Mouse (Mus musculus): ENCODE data around the gene Esm1.

The Esm1 gene

DNA sequence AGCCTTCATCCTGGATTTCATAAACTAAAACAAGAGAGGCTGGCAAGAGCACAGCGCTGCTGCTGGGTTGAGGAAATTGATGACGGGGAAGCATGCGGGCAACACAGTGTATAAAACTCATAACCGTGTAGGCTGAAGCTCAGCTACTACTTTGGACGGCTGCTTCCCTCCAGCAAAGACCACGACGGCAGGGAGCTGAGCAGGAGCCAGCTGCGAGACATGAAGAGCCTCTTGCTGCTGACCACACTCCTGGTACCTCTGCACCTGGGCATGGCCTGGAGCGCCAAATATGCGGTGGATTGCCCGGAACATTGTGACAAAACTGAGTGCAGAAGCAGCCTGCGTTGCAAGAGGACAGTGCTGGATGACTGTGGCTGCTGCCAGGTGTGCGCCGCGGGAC lies at the start of gene Esm1:
Esm1 (plus strand) TSS at position 36 of the 400 bp plus-strand sequence.
- no peak for DNase-seq (ENCODE audit: low spot score in 2 of 2)

GRCm38 (mm10) chr13:113164252-113165005 lies 45.0 kb upstream of the Esm1 start:
- DNase-seq (ENCODE audit: low spot score in 2 of 2) = no peak

- DNase-seq (ENCODE audit: low spot score in 2 of 2) = no peak
Observed at GRCm38 (mm10) chr13:113168018-113168534, 41.4 kb upstream of the Esm1 start.

- DNase-seq (ENCODE audit: low spot score in 2 of 2) = no peak
Observed at GRCm38 (mm10) chr13:113170256-113170655, 39.2 kb upstream of the Esm1 start.

DNA sequence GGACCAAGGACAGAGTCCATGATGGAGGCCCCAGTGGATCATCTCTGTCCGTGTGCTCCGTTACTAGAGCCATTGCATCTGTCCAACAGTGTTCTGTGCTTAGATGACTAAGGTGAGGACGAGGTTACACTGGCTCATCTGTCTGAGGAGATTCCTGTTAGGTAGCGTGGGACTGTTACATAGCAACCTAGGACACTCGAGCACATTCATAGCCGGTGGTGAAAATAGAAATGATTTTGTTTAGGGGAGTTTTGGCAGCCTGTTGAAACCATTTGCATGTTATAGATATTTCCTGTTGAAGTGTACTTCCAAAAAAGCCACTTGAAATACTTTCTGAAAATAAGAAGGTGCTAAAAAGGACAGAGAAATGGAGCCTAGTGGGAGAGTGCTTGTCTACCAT lies 35.3 kb upstream of the Esm1 start:
- DNase-seq (ENCODE audit: low spot score in 2 of 2) = no peak

- no peak for DNase-seq (ENCODE audit: low spot score in 2 of 2)
Observed at GRCm38 (mm10) chr13:113183310-113183709, 26.1 kb upstream of the Esm1 start.

- DNase-seq (ENCODE audit: low spot score in 2 of 2) = no peak
Observed at GRCm38 (mm10) chr13:113183720-113184119, 25.7 kb upstream of the Esm1 start.

DNA sequence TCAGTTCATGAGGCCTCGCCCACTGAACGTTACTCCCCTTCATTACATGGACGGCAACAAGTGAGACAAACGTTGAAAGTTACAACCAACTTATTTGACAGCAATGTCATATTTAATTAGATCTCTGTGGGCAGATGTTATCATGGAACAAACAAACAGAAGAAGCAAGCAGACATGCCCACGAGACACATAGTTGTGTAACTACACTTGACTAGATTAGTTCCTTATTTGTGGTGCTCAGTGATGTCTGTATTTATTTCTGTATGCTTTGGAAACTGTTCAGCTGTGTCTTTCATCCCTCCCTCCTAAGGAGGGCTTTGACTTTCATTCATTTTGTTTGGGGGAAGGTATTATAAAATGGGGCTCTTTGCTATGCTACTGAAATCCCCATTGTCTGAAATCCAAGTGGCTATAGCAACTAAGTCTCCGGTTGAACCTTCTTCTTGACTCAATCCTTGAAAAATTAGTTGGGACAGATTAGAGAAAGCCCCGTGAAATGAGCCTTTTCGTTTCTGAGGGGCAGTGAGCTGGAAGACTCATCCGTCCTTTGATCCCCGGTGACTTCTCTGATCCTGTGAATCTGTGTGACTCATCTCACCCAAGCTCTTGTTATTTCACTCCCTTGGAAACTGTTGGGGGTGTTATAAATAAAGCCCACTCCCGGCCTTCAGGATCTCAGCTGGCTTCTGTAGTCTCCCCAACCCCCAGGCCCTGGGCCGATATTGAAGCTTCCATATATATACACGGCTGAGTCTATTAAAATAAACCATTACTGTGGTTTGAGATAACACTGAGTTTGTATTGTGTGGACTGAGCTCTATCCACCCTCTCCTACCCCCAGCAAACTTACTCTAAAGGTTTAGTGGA lies 12.4 kb upstream of the Esm1 start:
- DNase-seq (ENCODE audit: low spot score in 2 of 2) = no peak

GRCm38 (mm10) chr13:113197872-113198502 lies 11.5 kb upstream of the Esm1 start:
- no peak for DNase-seq (ENCODE audit: low spot score in 2 of 2)

GRCm38 (mm10) chr13:113199331-113199730 lies 10.1 kb upstream of the Esm1 start:
- DNase-seq (ENCODE audit: low spot score in 2 of 2) = no peak

DNA sequence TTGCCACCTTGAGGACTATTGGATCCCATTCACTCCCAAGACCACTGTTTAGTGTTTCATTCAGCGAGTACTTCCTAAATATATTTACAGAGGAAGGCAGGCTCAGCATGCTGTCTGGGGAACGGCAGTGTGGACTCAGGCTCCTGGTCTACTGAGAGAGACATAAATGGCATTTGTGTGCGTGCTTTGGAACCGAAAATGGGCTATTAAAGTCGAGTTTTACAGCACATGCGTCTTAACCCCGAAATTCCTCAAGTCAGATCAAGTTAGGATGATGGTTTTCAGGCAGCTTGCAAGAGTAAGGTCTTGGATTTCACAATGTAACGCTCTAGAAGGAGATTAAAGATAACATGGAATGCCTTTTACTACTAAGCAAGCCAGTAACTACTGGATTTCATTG lies 8.7 kb upstream of the Esm1 start:
- no peak for DNase-seq (ENCODE audit: low spot score in 2 of 2)

DNA sequence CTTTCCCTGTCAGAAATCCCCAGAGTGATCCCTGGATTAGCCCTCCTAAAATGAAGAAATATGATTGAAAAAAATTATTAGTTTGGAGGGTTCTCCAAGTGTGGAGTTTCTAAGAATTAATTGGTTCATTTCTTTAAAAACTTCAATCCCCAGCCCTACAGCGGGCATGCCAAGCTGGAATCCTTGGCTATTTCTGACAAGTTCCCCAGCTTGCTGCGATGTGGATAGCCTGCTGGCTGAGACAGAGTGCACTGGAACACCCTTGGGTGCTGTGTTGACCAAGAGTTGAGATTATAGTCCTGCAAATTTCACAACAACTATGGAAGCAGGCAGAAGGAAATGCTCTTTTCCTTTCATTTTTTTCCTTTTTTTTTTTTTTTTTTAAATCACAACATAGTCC lies 7.8 kb upstream of the Esm1 start:
- DNase-seq (ENCODE audit: low spot score in 2 of 2) = no peak

GRCm38 (mm10) chr13:113202184-113202583 lies 7.3 kb upstream of the Esm1 start:
- no peak for DNase-seq (ENCODE audit: low spot score in 2 of 2)

DNA sequence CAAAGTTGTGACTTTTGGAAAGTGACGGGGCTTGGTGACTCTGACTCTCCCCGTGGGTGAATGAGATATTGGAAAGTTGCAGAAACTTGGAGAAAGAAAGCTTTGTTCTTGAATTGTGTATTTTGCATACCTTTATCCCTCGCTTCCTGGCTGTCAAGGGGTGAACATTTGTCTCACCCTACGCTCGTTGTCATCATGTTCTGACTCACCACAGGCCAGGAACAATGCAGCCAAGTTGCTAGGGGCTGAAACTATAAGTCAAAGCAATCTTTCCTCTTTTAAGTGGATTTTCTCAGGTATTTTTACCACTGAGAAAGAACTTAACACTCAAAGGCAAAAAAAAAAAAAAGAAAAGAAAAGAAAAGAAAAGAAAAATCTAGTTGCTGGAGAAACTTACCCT lies 6.3 kb upstream of the Esm1 start:
- no peak for DNase-seq (ENCODE audit: low spot score in 2 of 2)

- DNase-seq (ENCODE audit: low spot score in 2 of 2) = no peak
Observed at GRCm38 (mm10) chr13:113205346-113205745, 4.1 kb upstream of the Esm1 start.

DNA sequence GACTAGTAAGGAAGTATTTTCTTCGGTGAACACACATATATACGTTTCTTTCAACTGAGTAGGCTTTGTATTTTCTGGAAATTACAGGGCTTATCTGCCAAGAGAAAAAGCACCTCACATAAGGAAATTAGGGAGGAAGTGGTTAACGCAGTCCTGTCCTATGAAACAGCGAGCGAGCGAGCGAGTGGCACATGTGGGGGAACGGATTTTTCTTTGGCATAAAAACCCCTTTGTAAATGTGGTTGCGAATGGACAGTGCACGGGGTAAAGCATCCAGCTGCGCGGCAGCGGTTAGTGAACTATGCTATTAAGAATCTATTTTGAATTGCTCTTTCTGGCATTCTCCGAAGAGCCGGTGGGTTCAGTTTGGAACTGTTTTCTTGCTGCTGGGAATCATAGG lies 1.9 kb downstream of the Esm1 start:
- DNase-seq (ENCODE audit: low spot score in 2 of 2) = no peak

- DNase-seq (ENCODE audit: low spot score in 2 of 2) = no peak
Observed at GRCm38 (mm10) chr13:113212401-113212800, 2.9 kb downstream of the Esm1 start.

DNA sequence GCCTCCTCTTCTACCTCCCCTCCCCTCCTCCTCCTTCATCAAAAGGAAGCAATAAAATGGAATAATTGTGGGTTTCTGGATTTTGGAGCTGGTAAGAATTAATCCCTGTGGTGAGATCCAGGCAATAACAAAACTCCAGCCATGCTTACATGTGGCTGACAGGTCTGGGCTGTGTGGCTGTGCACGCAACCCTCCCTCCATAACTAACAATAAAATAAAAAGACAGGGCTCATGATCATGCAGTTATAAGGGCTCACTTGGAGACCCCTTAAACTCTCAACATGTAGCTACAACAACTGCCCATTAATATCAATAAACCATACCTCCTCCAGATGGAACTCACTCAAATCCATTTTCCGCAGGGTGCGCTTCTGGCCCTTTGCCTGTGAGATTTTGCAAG lies 4.4 kb downstream of the Esm1 start:
- DNase-seq (ENCODE audit: low spot score in 2 of 2) = no peak

- no peak for DNase-seq (ENCODE audit: low spot score in 2 of 2)
Observed at GRCm38 (mm10) chr13:113221851-113222250, 12.4 kb downstream of the Esm1 start.

DNA sequence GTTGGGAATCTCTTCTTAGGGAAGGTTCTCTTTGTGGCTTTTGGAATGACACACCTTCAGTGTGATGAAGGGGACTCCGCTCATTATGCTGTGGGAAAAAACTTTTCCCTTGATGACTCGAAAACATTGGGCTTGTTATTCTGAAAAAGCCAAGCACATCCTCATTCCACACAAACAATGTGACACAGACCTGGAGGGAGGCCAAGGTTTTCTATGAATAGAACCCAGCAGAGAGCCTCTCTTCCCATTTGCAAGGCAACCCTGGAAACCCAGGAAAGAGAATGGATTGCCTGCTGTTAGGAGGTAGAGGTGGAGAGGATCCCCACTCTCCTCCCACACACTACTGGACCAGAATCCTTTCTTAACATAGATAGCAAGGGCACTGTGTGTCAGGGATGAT lies 14.6 kb downstream of the Esm1 start:
- no peak for DNase-seq (ENCODE audit: low spot score in 2 of 2)

DNA sequence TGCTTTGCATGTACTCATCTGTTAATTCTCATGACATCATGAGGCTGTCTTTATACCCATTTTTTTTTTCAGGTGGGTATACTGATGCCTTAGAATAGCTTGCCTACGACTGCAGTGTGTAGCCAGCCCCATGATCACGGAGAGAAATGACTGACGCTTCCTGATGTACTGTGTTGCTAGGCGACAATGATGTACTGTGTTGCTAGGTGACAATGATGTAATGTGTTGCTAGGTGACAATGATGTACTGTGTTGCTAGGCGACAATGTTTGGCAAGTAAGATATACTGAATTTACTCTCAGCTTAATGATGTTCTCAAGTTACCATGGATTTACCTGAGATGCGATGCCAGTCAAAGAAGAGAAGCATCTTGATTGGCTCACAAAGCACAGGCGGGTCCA lies 16.4 kb downstream of the Esm1 start, which contains the start of gene Gzmk:
Gzmk (minus strand) TSS at position 98 of the 400 bp plus-strand sequence.
- no peak for DNase-seq (ENCODE audit: low spot score in 2 of 2)

- no peak for DNase-seq (ENCODE audit: low spot score in 2 of 2)
Observed at GRCm38 (mm10) chr13:113227076-113227475, 17.6 kb downstream of the Esm1 start.
